Mouse (Mus musculus) intestine, embryonic 16.5 days (tissue): ENCODE results near the gene Rxfp3. TPM values are rescaled to one million over a fixed set of nuclear protein-coding genes. Genes with fewer than 3 reads are reported as not detected.
A peak's percentile ranks its signal among the peaks of the same experiment; 100 is the strongest.

Experiments used
- ATAC-seq: fragments of 200-750 bp; cut with Nextera tagmentation; 2 replicates; pipeline ENCODE4 v1.8.0; 2017; ENCODE audit warnings: moderate TSS enrichment, moderate library complexity
- H3K27ac ChIP-seq: fragments of 300-500 bp; sonication (generic); 2 replicates; pipeline ENCODE4 v1.5.1; 2014; ENCODE audit warnings: mild to moderate bottlenecking, low read length
- H3K27me3 ChIP-seq: fragments of 300-500 bp; sonication (generic); replicated peaks from 2 replicates; pipeline ENCODE4 v1.6.1; 2014; ENCODE audit warnings: low read length, control low read depth, mixed read lengths; ENCODE audit not compliant: control insufficient read depth, insufficient read depth
- H3K36me3 ChIP-seq: fragments of 300-500 bp; sonication (generic); 2 replicates; pipeline ENCODE4 v1.6.1; 2014; ENCODE audit warnings: low read length, control low read depth; ENCODE audit not compliant: control insufficient read depth, insufficient read depth
- H3K4me1 ChIP-seq: fragments of 300-500 bp; sonication (generic); 2 replicates; pipeline ENCODE4 v1.6.1; 2014; ENCODE audit warnings: low read length, control low read depth, mixed read lengths; ENCODE audit not compliant: control insufficient read depth, insufficient read depth
- H3K4me2 ChIP-seq: fragments of 300-500 bp; sonication (generic); 2 replicates; pipeline ENCODE4 v1.6.1; 2014; ENCODE audit warnings: low read depth, low read length, control low read depth
- H3K4me3 ChIP-seq: fragments of 300-500 bp; sonication (generic); 2 replicates; pipeline ENCODE4 v1.5.1; 2014; ENCODE audit warnings: mild to moderate bottlenecking, low read length
- H3K9ac ChIP-seq: fragments of 300-500 bp; sonication (generic); 2 replicates; pipeline ENCODE4 v1.6.1; 2014; ENCODE audit warnings: low read depth, low read length
- H3K9me3 ChIP-seq: fragments of 300-500 bp; sonication (generic); 2 replicates; pipeline ENCODE4 v1.6.1; 2016; ENCODE audit warnings: low read length, control low read depth; ENCODE audit not compliant: control insufficient read depth
- WGBS: fragments of 180-500 bp; shearing (Covaris S2); extraction: QIAGEN DNeasy Blood & Tissue Kit; methylation state at CpG from one replicate; pipeline ENCODE4 v1.1.7; 2014; 5-methylcytosine and 5-hydroxymethylcytosine counted together
- polyA plus RNA-seq: library from polyadenylated mRNA; unstranded; fragments of >200 nt; fragmentation: Nextera tagmentation; extraction: Ambion mirVana; gene quantifications from 2 replicates; pipeline ENCODE4 v1.2.1, GENCODE M21; 2015

Rxfp3 gene
- polyA plus RNA-seq, 1 experiment from 2014 or later, result not detected

- H3K4me3 ChIP-seq, result peak overlapping the region; percentile 47
- H3K27me3 ChIP-seq, result peaks cover 40% of the 10 kb centered on the region
- H3K36me3 ChIP-seq, result no peaks in the 10 kb centered on the region
- no peak overlapping the region for H3K27ac ChIP-seq
- ATAC-seq, result peak; percentile 18; the same call in 1 of the 2 replicates
- H3K4me1 ChIP-seq, result peaks cover 20% of the 10 kb centered on the region
- WGBS, result 8% methylated on average over 8 of the region's 8 CpGs
- H3K4me2 ChIP-seq, result peak overlapping the region; percentile 78
- no peak overlapping the region for H3K9ac ChIP-seq
- H3K9me3 ChIP-seq, result no peaks in the 10 kb centered on the region
These were observed 455 bp downstream of the Rxfp3 start for GRCm38 (mm10) chr15:11037376-11037695.

GRCm38 (mm10) chr15:11036535-11037375, 1.0 kb downstream of the Rxfp3 start:
- Histone ChIP-seq H3K4me3 (peak overlapping the region; percentile 47), H3K27me3 (peaks cover 40% of the 10 kb centered on the region), H3K9me3 (no peaks in the 10 kb centered on the region), H3K36me3 (no peaks in the 10 kb centered on the region), H3K27ac (no peak overlapping the region), H3K4me2 (peak overlapping the region; percentile 78), H3K4me1 (peaks cover 20% of the 10 kb centered on the region), H3K9ac (no peak overlapping the region)
- 0 out of 2 replicates have a peak, but pooled peaks have one; percentile 18 for ATAC-seq
- 2% methylated on average over 49 of the region's 49 CpGs for WGBS

GRCm38 (mm10) chr15:11035947-11036474, 1.8 kb downstream of the Rxfp3 start:
- no peaks in the 10 kb centered on the region for H3K36me3 ChIP-seq
- 3% methylated on average over 34 of the region's 34 CpGs for WGBS
- ATAC-seq, result no peak
- H3K4me3 ChIP-seq, result peak overlapping the region; percentile 47
- H3K9ac ChIP-seq, result no peak overlapping the region
- peak overlapping the region; percentile 78 for H3K4me2 ChIP-seq
- no peak overlapping the region for H3K27ac ChIP-seq
- peaks cover 20% of the 10 kb centered on the region for H3K4me1 ChIP-seq
- H3K27me3 ChIP-seq, result peaks cover 40% of the 10 kb centered on the region
- no peaks in the 10 kb centered on the region for H3K9me3 ChIP-seq

- H3K4me1 ChIP-seq, result peaks cover 5% of the 10 kb centered on the region; the same call in 1 of the 2 replicates
- no peak overlapping the region for H3K4me2 ChIP-seq
- no peak overlapping the region for H3K4me3 ChIP-seq
- no peaks in the 10 kb centered on the region for H3K36me3 ChIP-seq
- H3K27ac ChIP-seq, result no peak overlapping the region
- peaks cover 9% of the 10 kb centered on the region for H3K27me3 ChIP-seq
- 76% methylated on average over 3 of the region's 3 CpGs for WGBS
- ATAC-seq, result no peak
- no peaks in the 10 kb centered on the region for H3K9me3 ChIP-seq
- no peak overlapping the region for H3K9ac ChIP-seq
These were observed 7.6 kb downstream of the Rxfp3 start for GRCm38 (mm10) chr15:11030188-11030587.

- H3K27ac ChIP-seq, result 0 out of 2 replicates have a peak overlapping the region, but pooled peaks have one; percentile 24
- peaks cover 5% of the 10 kb centered on the region; the same call in 1 of the 2 replicates for H3K4me1 ChIP-seq
- no peaks in the 10 kb centered on the region for H3K27me3 ChIP-seq
- H3K36me3 ChIP-seq, result no peaks in the 10 kb centered on the region
- H3K9ac ChIP-seq, result no peak overlapping the region
- H3K4me2 ChIP-seq, result no peak overlapping the region
- H3K4me3 ChIP-seq, result no peak overlapping the region
- WGBS, result 48% methylated on average over 4 of the region's 4 CpGs
- H3K9me3 ChIP-seq, result no peaks in the 10 kb centered on the region
- ATAC-seq, result peak; percentile 89
These were observed 10.8 kb downstream of the Rxfp3 start for GRCm38 (mm10) chr15:11026801-11027561.

GRCm38 (mm10) chr15:11014931-11015330, 22.9 kb downstream of the Rxfp3 start:
- Histone ChIP-seq H3K36me3 (no peaks in the 10 kb centered on the region), H3K4me2 (no peak overlapping the region), H3K27me3 (no peaks in the 10 kb centered on the region), H3K27ac (no peak overlapping the region), H3K4me3 (no peak overlapping the region), H3K9me3 (no peaks in the 10 kb centered on the region), H3K4me1 (no peaks in the 10 kb centered on the region), H3K9ac (no peak overlapping the region)
- 60% methylated on average over 2 of the region's 2 CpGs for WGBS
- no peak for ATAC-seq

- Histone ChIP-seq H3K27ac (no peak overlapping the region), H3K4me1 (no peaks in the 10 kb centered on the region), H3K4me3 (no peak overlapping the region), H3K36me3 (no peaks in the 10 kb centered on the region), H3K9me3 (no peaks in the 10 kb centered on the region), H3K9ac (no peak overlapping the region), H3K4me2 (no peak overlapping the region), H3K27me3 (no peaks in the 10 kb centered on the region)
- no peak for ATAC-seq
- WGBS, result 72% methylated on average over 11 of the region's 11 CpGs
These were observed 26.7 kb downstream of the Rxfp3 start for GRCm38 (mm10) chr15:11010976-11011548.

- H3K4me1 ChIP-seq, result no peaks in the 10 kb centered on the region
- no peak overlapping the region for H3K9ac ChIP-seq
- no peak overlapping the region for H3K27ac ChIP-seq
- H3K27me3 ChIP-seq, result no peaks in the 10 kb centered on the region
- no peak overlapping the region for H3K4me3 ChIP-seq
- no peak overlapping the region for H3K4me2 ChIP-seq
- no peak for ATAC-seq
- no peaks in the 10 kb centered on the region for H3K9me3 ChIP-seq
- H3K36me3 ChIP-seq, result no peaks in the 10 kb centered on the region
- 33% methylated on average over 5 of the region's 5 CpGs for WGBS
These were observed 29.0 kb downstream of the Rxfp3 start for GRCm38 (mm10) chr15:11008756-11009155.

GRCm38 (mm10) chr15:11004646-11005045, 33.1 kb downstream of the Rxfp3 start:
- H3K9ac ChIP-seq, result no peak overlapping the region
- no peak for ATAC-seq
- WGBS, result 64% methylated on average over 6 of the region's 6 CpGs

More at GRCm38 (mm10) chr15:11004646-11005045, 33.1 kb downstream of the Rxfp3 start:
- no peak overlapping the region for H3K4me3 ChIP-seq
- no peaks in the 10 kb centered on the region for H3K27me3 ChIP-seq
- H3K4me1 ChIP-seq, result no peaks in the 10 kb centered on the region
- H3K4me2 ChIP-seq, result no peak overlapping the region
- H3K36me3 ChIP-seq, result no peaks in the 10 kb centered on the region
- no peak overlapping the region for H3K27ac ChIP-seq
- no peaks in the 10 kb centered on the region for H3K9me3 ChIP-seq
